ENCODE assay signal across 8 mouse cellular contexts in genomic region chr8:75212631-75213306, GRCm38 (mm10). TPM values are rescaled to one million over a fixed set of nuclear protein-coding genes. Genes with fewer than 3 reads are reported as not detected.
DNase-seq lines count a peak whose midpoint lies in the region; ATAC-seq lines count a peak whose summit lies in the region.

No protein-coding gene starts in this region.

- H3K27me3 ChIP-seq in intestine, embryonic 15.5 days (replicated peaks), result peaks cover 32% of the 10 kb centered on the region

- peak; percentile 93 for ATAC-seq in intestine, embryonic 15.5 days
- peak; percentile 86 for ATAC-seq in megakaryocyte-erythroid progenitor cell, adult 5-6 weeks (replicated peaks; ENCODE audit: low FRiP score, low TSS enrichment, poor library complexity, severe bottlenecking)

- peak overlapping the region; percentile 51 for H3K9ac ChIP-seq in intestine, embryonic 15.5 days

- no peaks in the 10 kb centered on the region for H3K9me3 ChIP-seq in intestine, embryonic 15.5 days

- peaks cover 14% of the 10 kb centered on the region for H3K4me1 ChIP-seq in intestine, embryonic 15.5 days (replicated peaks)

- H3K36me3 ChIP-seq in intestine, embryonic 15.5 days, result no peaks in the 10 kb centered on the region

- DNase-seq in adrenal gland, adult 2 months, result peak; percentile 93
- DNase-seq in embryo, embryonic 10.5 days (ENCODE audit: low spot score), result peak; percentile 77
- peak; percentile 62 to 78 for DNase-seq in gastrocnemius, postnatal 4 days (ENCODE audit: low spot score in 2 of 2)
- DNase-seq in left cerebral cortex, postnatal 25 days (ENCODE audit: low spot score in 2 of 2), result peak; percentile 87
- peak; percentile 78 to 81 for DNase-seq in right cerebral cortex, postnatal 36 days (ENCODE audit: low spot score in 2 of 2)
- DNase-seq in urinary bladder, postnatal 36 days (ENCODE audit: low spot score in 2 of 2), result peak; percentile 84 to 85

- 1% methylated on average over 62 of the region's 63 CpGs for WGBS in intestine, embryonic 15.5 days

- peak overlapping the region; percentile 94 for H3K4me2 ChIP-seq in intestine, embryonic 15.5 days (replicated peaks)

- H3K27ac ChIP-seq in intestine, embryonic 15.5 days, result no peak overlapping the region

- intact Hi-C loops in left cerebral cortex, postnatal 25 days (cut with DNase I), result no loop called here

- H3K4me3 ChIP-seq in intestine, embryonic 15.5 days (replicated peaks), result peak overlapping the region; percentile 58

RNA-seq across cellular contexts. Expression of gene Rasd2, which starts 1.0 kb away (rescaled TPM):
- total RNA-seq in adrenal gland, adult 2 months (2021), result 1 to 10 TPM; 1.5 to 4.8 TPM
- 2.9 and 3.3 TPM in 2 replicates for polyA plus RNA-seq in adrenal gland, adult 2 months (2012; rRNA removed)
- under 1 TPM; 0.74 to 0.80 TPM for total RNA-seq in gastrocnemius, postnatal 4 days (2021)
- polyA plus RNA-seq in intestine, embryonic 15.5 days (2015; fragmentation: Nextera tagmentation; extraction: Ambion mirVana), result 1.5 and 2.5 TPM in 2 replicates
- 100 to 1,000 TPM in 1 of 2 experiments, 10 to 100 TPM in 1; 65.6 to 135 TPM for total RNA-seq in left cerebral cortex, postnatal 25 days (2021)
- total RNA-seq in megakaryocyte-erythroid progenitor cell, adult 5-6 weeks (2014; fragmentation: Nextera tagmentation), result not detected in 2 replicates
- not detected in 2 replicates for total RNA-seq in megakaryocyte-erythroid progenitor cell, adult 5-6 weeks (2017)

Comparison
In these comparisons a context has a peak if more than half of its experiments do, and no peak if none do; other contexts are left out.
1. RNA of gene Rasd2, which starts 1.0 kb away (total RNA-seq): 65.6 to 135 TPM in left cerebral cortex, postnatal 25 days; 1.5 to 4.8 TPM in adrenal gland, adult 2 months, 0.74 to 0.80 TPM in gastrocnemius, postnatal 4 days and not detected in megakaryocyte-erythroid progenitor cell, adult 5-6 weeks; every median in the first group is over 10 times any median in the second.
2. Peak in every context shown above with its lines, with median percentiles within 50 percentile points of each other: DNase-seq.